Mouse (Mus musculus): ENCODE measurements around the gene 1700047I17Rik2. TPM values are rescaled to one million over a fixed set of nuclear protein-coding genes. Genes with fewer than 3 reads are reported as not detected.
"Not testable (repeated sequence)": the region's sequence is repeated elsewhere in the genome, so short reads cannot be mapped to it uniquely, and the experiment has no call there.

Gene 1700047I17Rik2
- 3.2 and 3.3 TPM in 2 replicates for polyA plus RNA-seq (2014; fragmentation: Nextera tagmentation; extraction: Ambion mirVana)

DNA sequence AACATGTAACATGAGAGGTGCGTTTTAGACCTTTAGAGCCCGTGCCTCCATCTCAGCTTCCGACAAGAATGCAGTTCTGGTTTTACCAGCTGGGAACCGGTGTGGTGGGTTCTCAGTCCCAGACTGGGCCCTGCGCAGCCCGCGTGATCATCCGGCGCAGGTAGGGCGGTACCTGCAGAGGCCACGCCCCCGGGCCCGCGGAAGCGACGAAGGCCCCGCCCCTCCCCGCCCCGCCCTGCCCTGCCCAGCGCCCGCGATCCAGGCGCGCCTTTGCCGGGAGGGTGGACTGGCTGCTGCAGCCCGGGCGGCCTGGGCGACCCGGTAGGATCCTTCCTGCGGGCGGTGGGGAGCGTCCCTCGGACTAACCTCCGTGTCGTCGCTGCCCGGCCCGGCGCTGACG lies at the start of gene 1700047I17Rik2:
Gene 1700047I17Rik2 (plus strand): TSS at position 287 of the 400 bp plus-strand sequence.
- DNase-seq (ENCODE audit: low spot score); H3K36me3 ChIP-seq (replicated peaks; ENCODE audit: control insufficient read depth, insufficient read depth, low read depth, low read length); H3K4me3 ChIP-seq (ENCODE audit: low read depth, low read length); H3K4me1 ChIP-seq (ENCODE audit: control insufficient read depth, insufficient read depth, low read length); H3K4me2 ChIP-seq (ENCODE audit: low read depth, low read length); H3K27ac ChIP-seq (replicated peaks; ENCODE audit: low read depth, low read length); H3K9me3 ChIP-seq (replicated peaks; ENCODE audit: control insufficient read depth, low read length); H3K9ac ChIP-seq (replicated peaks; ENCODE audit: low read length); H3K27me3 ChIP-seq (ENCODE audit: control insufficient read depth, insufficient read depth, low read length): not testable (repeated sequence)
- WGBS: no CpG with 5 or more reads among the region's 40 CpGs
- peak; percentile 95 for ATAC-seq (replicated peaks; ENCODE audit: insufficient number of reproducible peaks, low FRiP score, low TSS enrichment, low read depth)

- H3K4me2 ChIP-seq (ENCODE audit: low read depth, low read length); H3K36me3 ChIP-seq (replicated peaks; ENCODE audit: control insufficient read depth, insufficient read depth, low read depth, low read length); H3K4me3 ChIP-seq (ENCODE audit: low read depth, low read length); DNase-seq (ENCODE audit: low spot score); H3K9me3 ChIP-seq (replicated peaks; ENCODE audit: control insufficient read depth, low read length); H3K27me3 ChIP-seq (ENCODE audit: control insufficient read depth, insufficient read depth, low read length); H3K4me1 ChIP-seq (ENCODE audit: control insufficient read depth, insufficient read depth, low read length); H3K9ac ChIP-seq (replicated peaks; ENCODE audit: low read length); H3K27ac ChIP-seq (replicated peaks; ENCODE audit: low read depth, low read length): not testable (repeated sequence)
- WGBS: no CpG with 5 or more reads among the region's 57 CpGs
- ATAC-seq (replicated peaks; ENCODE audit: insufficient number of reproducible peaks, low FRiP score, low TSS enrichment, low read depth): peak; percentile 97
Observed at GRCm38 (mm10) chr12:55154559-55155448, 44.6 kb upstream of the 1700047I17Rik2 start, which contains the start of gene Srp54b. Srp54b (plus strand) TSS chr12:55155104.

DNA sequence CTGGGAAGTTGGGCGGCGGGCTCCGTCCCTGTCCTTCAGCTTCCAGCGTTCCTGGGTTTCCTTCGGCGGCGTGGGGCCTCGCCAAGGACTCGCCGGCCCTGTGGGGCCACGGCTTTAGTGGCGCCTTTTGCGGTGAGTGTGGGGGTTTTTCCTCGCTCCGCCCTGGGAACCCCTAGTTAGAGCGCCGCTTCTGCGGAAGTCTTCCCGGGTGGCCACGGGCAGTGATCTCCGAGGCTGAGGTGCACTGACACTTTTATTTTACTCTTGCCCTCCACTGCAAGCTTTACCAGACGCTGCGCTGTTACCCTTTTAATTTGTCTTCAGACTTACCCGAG lies 44.0 kb upstream of the 1700047I17Rik2 start:
- H3K27ac ChIP-seq (replicated peaks; ENCODE audit: low read depth, low read length); ATAC-seq (replicated peaks; ENCODE audit: insufficient number of reproducible peaks, low FRiP score, low TSS enrichment, low read depth); H3K36me3 ChIP-seq (replicated peaks; ENCODE audit: control insufficient read depth, insufficient read depth, low read depth, low read length); H3K27me3 ChIP-seq (ENCODE audit: control insufficient read depth, insufficient read depth, low read length); H3K4me2 ChIP-seq (ENCODE audit: low read depth, low read length); H3K9ac ChIP-seq (replicated peaks; ENCODE audit: low read length); H3K9me3 ChIP-seq (replicated peaks; ENCODE audit: control insufficient read depth, low read length); H3K4me1 ChIP-seq (ENCODE audit: control insufficient read depth, insufficient read depth, low read length); DNase-seq (ENCODE audit: low spot score); H3K4me3 ChIP-seq (ENCODE audit: low read depth, low read length): not testable (repeated sequence)
- WGBS: 0% methylated on average over 9 of the region's 24 CpGs

DNA sequence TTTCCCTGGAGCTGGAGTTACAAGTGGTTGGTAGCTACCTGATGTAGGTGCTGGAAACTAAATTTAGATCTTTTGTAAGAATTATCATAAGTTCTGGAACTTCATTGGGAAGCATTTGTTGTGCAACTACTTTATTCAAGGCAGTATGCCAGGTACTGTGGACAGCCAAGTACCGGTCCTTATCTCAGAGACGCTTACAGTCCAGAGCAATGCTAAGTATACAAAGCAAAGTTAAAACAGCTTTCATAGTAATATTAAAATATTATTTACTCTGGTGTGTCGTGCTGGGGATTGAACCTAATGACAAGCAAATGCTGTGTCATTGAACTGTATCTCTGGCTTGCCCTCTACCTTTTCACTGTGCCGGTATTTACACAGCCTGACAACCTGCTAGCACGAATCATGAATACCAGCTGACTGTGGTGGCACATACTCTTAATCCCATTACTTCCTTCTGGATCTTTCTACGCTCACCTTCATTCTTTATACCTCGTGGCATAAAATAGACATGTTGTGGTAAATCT lies 32.3 kb upstream of the 1700047I17Rik2 start:
- H3K4me1 ChIP-seq (ENCODE audit: control insufficient read depth, insufficient read depth, low read length); H3K27me3 ChIP-seq (ENCODE audit: control insufficient read depth, insufficient read depth, low read length); H3K9me3 ChIP-seq (replicated peaks; ENCODE audit: control insufficient read depth, low read length); H3K4me2 ChIP-seq (ENCODE audit: low read depth, low read length); H3K9ac ChIP-seq (replicated peaks; ENCODE audit: low read length); H3K27ac ChIP-seq (replicated peaks; ENCODE audit: low read depth, low read length); H3K4me3 ChIP-seq (ENCODE audit: low read depth, low read length); H3K36me3 ChIP-seq (replicated peaks; ENCODE audit: control insufficient read depth, insufficient read depth, low read depth, low read length); ATAC-seq (replicated peaks; ENCODE audit: insufficient number of reproducible peaks, low FRiP score, low TSS enrichment, low read depth); DNase-seq (ENCODE audit: low spot score): not testable (repeated sequence)
- no CpG with 5 or more reads among the region's 7 CpGs for WGBS

GRCm38 (mm10) chr12:55187686-55188085 lies 11.7 kb upstream of the 1700047I17Rik2 start:
- not testable (repeated sequence) for ATAC-seq (replicated peaks; ENCODE audit: insufficient number of reproducible peaks, low FRiP score, low TSS enrichment, low read depth); H3K9me3 ChIP-seq (replicated peaks; ENCODE audit: control insufficient read depth, low read length); H3K27me3 ChIP-seq (ENCODE audit: control insufficient read depth, insufficient read depth, low read length); H3K4me1 ChIP-seq (ENCODE audit: control insufficient read depth, insufficient read depth, low read length); DNase-seq (ENCODE audit: low spot score); H3K4me3 ChIP-seq (ENCODE audit: low read depth, low read length); H3K4me2 ChIP-seq (ENCODE audit: low read depth, low read length); H3K9ac ChIP-seq (replicated peaks; ENCODE audit: low read length); H3K36me3 ChIP-seq (replicated peaks; ENCODE audit: control insufficient read depth, insufficient read depth, low read depth, low read length); H3K27ac ChIP-seq (replicated peaks; ENCODE audit: low read depth, low read length)
- no CpG with 5 or more reads among the region's 8 CpGs for WGBS

- H3K4me3 ChIP-seq (ENCODE audit: low read depth, low read length); H3K27ac ChIP-seq (replicated peaks; ENCODE audit: low read depth, low read length); H3K9me3 ChIP-seq (replicated peaks; ENCODE audit: control insufficient read depth, low read length); H3K36me3 ChIP-seq (replicated peaks; ENCODE audit: control insufficient read depth, insufficient read depth, low read depth, low read length); DNase-seq (ENCODE audit: low spot score); ATAC-seq (replicated peaks; ENCODE audit: insufficient number of reproducible peaks, low FRiP score, low TSS enrichment, low read depth); H3K4me2 ChIP-seq (ENCODE audit: low read depth, low read length); H3K4me1 ChIP-seq (ENCODE audit: control insufficient read depth, insufficient read depth, low read length); H3K27me3 ChIP-seq (ENCODE audit: control insufficient read depth, insufficient read depth, low read length); H3K9ac ChIP-seq (replicated peaks; ENCODE audit: low read length): not testable (repeated sequence)
- no CpG with 5 or more reads among the region's 5 CpGs for WGBS
Observed at GRCm38 (mm10) chr12:55189127-55189526, 10.3 kb upstream of the 1700047I17Rik2 start.

- no CpG with 5 or more reads among the region's 18 CpGs for WGBS
- not testable (repeated sequence) for H3K27me3 ChIP-seq (ENCODE audit: control insufficient read depth, insufficient read depth, low read length); H3K4me3 ChIP-seq (ENCODE audit: low read depth, low read length); H3K9me3 ChIP-seq (replicated peaks; ENCODE audit: control insufficient read depth, low read length); H3K9ac ChIP-seq (replicated peaks; ENCODE audit: low read length); DNase-seq (ENCODE audit: low spot score); H3K4me2 ChIP-seq (ENCODE audit: low read depth, low read length); H3K4me1 ChIP-seq (ENCODE audit: control insufficient read depth, insufficient read depth, low read length); H3K27ac ChIP-seq (replicated peaks; ENCODE audit: low read depth, low read length); H3K36me3 ChIP-seq (replicated peaks; ENCODE audit: control insufficient read depth, insufficient read depth, low read depth, low read length)
- ATAC-seq (replicated peaks; ENCODE audit: insufficient number of reproducible peaks, low FRiP score, low TSS enrichment, low read depth): peak; percentile 42; the same call in 1 of the 2 replicates
Observed at GRCm38 (mm10) chr12:55199799-55200198, 407 bp downstream of the 1700047I17Rik2 start.

- WGBS: no CpG with 5 or more reads among the region's 6 CpGs
Observed at GRCm38 (mm10) chr12:55212944-55213343, 13.6 kb downstream of the 1700047I17Rik2 start.

More at GRCm38 (mm10) chr12:55212944-55213343, 13.6 kb downstream of the 1700047I17Rik2 start:
- H3K4me1 ChIP-seq (ENCODE audit: control insufficient read depth, insufficient read depth, low read length); H3K4me3 ChIP-seq (ENCODE audit: low read depth, low read length); ATAC-seq (replicated peaks; ENCODE audit: insufficient number of reproducible peaks, low FRiP score, low TSS enrichment, low read depth); H3K4me2 ChIP-seq (ENCODE audit: low read depth, low read length); H3K36me3 ChIP-seq (replicated peaks; ENCODE audit: control insufficient read depth, insufficient read depth, low read depth, low read length); H3K27ac ChIP-seq (replicated peaks; ENCODE audit: low read depth, low read length); H3K27me3 ChIP-seq (ENCODE audit: control insufficient read depth, insufficient read depth, low read length); H3K9me3 ChIP-seq (replicated peaks; ENCODE audit: control insufficient read depth, low read length); H3K9ac ChIP-seq (replicated peaks; ENCODE audit: low read length); DNase-seq (ENCODE audit: low spot score): not testable (repeated sequence)
